Mouse (Mus musculus) thymus, adult 2 months (tissue): ENCODE results near the gene Abcb1b. TPM values are rescaled to one million over a fixed set of nuclear protein-coding genes. Genes with fewer than 3 reads are reported as not detected.

ENCODE experiments used
- DNase-seq: peaks from one replicate; pipeline ENCODE4 v3.0.0; 2021
- H3K27ac ChIP-seq: fragments of 200-500 bp; 2 replicates; pipeline ENCODE4 v1.5.1; 2012; ENCODE audit warnings: low read length, control low read depth; ENCODE audit not compliant: control insufficient read depth, insufficient read depth
- H3K27me3 ChIP-seq: fragments of 200-500 bp; 2 replicates; pipeline ENCODE4 v1.6.1; 2012; ENCODE audit warnings: mild to moderate bottlenecking, low read length, moderate library complexity, mixed read lengths; ENCODE audit not compliant: control insufficient read depth, insufficient read depth
- H3K36me3 ChIP-seq: fragments of 200-500 bp; 2 replicates; pipeline ENCODE4 v1.6.1; 2012; ENCODE audit warnings: mild to moderate bottlenecking, low read length, moderate library complexity; ENCODE audit not compliant: control insufficient read depth, insufficient read depth
- H3K4me1 ChIP-seq: fragments of 200-500 bp; replicated peaks from 2 replicates; pipeline ENCODE4 v1.6.1; 2012; ENCODE audit warnings: low read length; ENCODE audit not compliant: control insufficient read depth, insufficient read depth
- H3K4me3 ChIP-seq: fragments of 200-500 bp; 2 replicates; pipeline ENCODE4 v1.5.1; 2012; ENCODE audit warnings: mild to moderate bottlenecking, low read length, control low read depth, moderate library complexity; ENCODE audit not compliant: control insufficient read depth, insufficient read depth
- CTCF ChIP-seq: fragments of 200-500 bp; IDR thresholded peaks from 2 replicates; pipeline ENCODE4 v1.5.1; 2012; ENCODE audit warnings: mild to moderate bottlenecking, control low read depth, low read length, moderate library complexity, borderline replicate concordance; ENCODE audit not compliant: control insufficient read depth, poor library complexity, insufficient read depth; ENCODE audit errors: extremely low read depth
- POLR2A ChIP-seq: fragments of 200-500 bp; IDR thresholded peaks from 2 replicates; pipeline ENCODE4 v1.6.1; 2012; ENCODE audit warnings: mild to moderate bottlenecking, low read length, control low read depth, moderate library complexity; ENCODE audit not compliant: control insufficient read depth, poor library complexity, insufficient read depth; ENCODE audit errors: extremely low read depth
- WGBS: fragments of 180-500 bp; shearing (Covaris S2); methylation state at CpG from one replicate; pipeline ENCODE4 v1.1.7; 2018; 5-methylcytosine and 5-hydroxymethylcytosine counted together
- polyA plus RNA-seq: library from polyadenylated mRNA; depleted of rRNA; stranded (reverse); fragments of >200 nt; gene quantifications from 2 replicates; pipeline ENCODE4 v1.2.3, GENCODE M21; 2012; rRNA removed

Gene Abcb1b
- polyA plus RNA-seq, 1 experiment, result 3.1 TPM

DNA sequence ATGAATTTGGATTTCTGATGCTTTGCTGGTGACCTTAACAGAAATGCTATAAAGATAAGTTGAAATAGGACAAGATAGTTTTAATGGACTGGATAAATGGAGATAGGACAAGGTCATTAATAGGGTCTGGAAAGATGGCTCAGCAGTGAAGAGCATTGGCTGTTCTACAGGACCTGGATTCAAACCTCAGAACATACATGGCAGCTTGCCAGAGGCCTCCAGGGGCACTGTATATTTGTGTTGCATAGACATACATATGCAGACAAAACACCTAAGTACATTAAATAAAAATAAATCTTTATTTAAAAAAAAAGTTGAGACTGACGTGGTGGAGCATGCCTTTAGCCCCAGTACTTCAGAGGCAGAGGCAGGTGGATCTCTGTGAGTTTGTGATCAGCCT is 103.1 kb downstream of the Abcb1b start:
- H3K27ac ChIP-seq, result no peak overlapping the region
- 93% methylated on average over 1 of the region's 1 CpGs for WGBS
- TF ChIP-seq CTCF, result no peak
- no peak for TF ChIP-seq POLR2A

DNA sequence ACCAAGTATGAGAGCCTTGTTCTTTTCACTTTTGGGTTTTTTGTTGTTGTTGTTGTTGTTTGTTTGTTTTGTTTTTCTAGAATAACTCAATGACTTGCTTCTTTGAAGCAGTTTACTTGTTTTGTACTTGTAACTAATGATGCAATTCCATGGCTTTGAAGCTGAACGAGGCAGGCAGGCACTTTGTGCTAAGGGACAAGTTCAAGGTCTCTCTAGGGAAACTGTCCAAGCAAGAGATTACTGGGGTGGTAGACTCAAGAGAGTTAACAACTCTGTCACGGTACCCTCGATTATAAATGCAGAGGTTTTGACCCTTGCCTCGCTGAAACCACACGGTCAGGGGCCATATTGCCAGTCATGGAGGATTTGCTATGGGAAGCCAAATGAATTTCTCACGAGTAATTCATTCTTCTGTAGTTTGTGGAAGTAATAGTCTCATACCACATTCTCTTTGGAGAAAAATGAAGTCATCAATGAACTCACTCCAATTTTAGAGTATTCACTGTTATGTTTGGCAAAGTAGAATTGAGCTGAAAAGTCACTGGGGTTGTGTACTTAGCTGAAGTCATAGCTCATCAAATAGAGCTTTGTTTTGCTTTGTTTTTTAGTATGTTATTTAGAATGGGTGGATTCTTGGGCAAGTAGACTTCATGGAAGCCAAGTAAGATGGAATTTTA is 104.3 kb downstream of the Abcb1b start:
- no peaks in the 10 kb centered on the region for H3K27me3 ChIP-seq
- no peak overlapping the region for H3K4me3 ChIP-seq
- no peak for TF ChIP-seq CTCF
- no peak for TF ChIP-seq POLR2A
- 93% methylated on average over 6 of the region's 6 CpGs for WGBS
- no peak for DNase-seq
- no peak overlapping the region for H3K27ac ChIP-seq
- H3K4me1 ChIP-seq, result no peaks in the 10 kb centered on the region
- no peaks in the 10 kb centered on the region for H3K36me3 ChIP-seq

More for the DNA sequence above, 103.1 kb downstream of the Abcb1b start:
- H3K4me1 ChIP-seq, result no peaks in the 10 kb centered on the region
- H3K36me3 ChIP-seq, result no peaks in the 10 kb centered on the region
- no peak for DNase-seq
- no peaks in the 10 kb centered on the region for H3K27me3 ChIP-seq
- H3K4me3 ChIP-seq, result no peak overlapping the region

DNA sequence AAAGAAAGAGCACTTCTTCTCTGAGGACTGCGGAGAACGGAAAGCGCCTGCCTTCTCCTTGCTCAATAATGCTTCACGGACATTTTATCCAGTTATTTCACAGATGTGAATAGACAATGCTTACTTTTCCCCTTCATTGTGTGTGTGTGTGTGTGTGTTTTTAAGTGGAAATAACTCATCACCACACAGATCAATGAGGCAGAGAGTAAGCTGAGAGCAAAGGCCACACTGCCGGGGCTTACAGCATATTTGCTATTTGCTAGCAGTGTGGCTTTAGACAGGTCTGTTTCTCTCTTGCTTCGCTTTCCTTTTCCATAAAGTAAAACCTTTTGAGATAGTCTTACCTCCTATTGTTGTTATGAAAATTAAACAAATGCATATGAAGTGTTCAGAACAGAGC is 106.6 kb downstream of the Abcb1b start:
- no peaks in the 10 kb centered on the region for H3K4me1 ChIP-seq
- no peak overlapping the region for H3K4me3 ChIP-seq
- DNase-seq, result no peak
- H3K27me3 ChIP-seq, result no peaks in the 10 kb centered on the region
- no peak overlapping the region for H3K27ac ChIP-seq
- H3K36me3 ChIP-seq, result no peaks in the 10 kb centered on the region
- 95% methylated on average over 6 of the region's 6 CpGs for WGBS
- TF ChIP-seq CTCF, result no peak
- TF ChIP-seq POLR2A, result no peak

DNA sequence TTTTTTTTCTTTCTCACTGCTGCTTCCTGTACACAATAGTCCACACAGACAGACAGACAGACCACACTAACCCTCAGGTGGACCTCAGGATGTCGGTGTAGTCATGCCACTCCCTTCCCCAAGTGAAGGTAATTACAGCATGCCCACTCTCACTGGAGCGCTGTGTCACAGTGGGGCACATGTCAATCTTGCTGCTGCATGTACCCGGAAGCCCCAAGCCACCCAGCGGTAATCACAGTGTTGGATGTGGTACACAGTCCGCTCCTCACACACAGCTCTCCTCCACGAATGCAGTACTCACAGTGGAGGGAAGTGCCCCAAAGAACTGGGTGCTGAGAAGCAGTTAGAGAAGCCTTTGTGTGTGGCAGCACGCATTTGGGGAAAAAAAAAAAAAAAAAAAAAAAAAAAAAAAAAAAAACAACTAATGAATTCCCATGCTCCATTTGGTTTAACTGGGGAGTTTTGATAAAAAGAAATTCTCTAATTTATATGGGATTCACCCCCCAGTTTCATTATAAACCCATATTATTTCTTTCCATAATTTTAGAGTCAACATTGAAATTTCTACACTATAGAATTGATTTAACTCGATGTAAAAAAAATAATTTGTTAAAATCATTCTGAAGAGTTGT is 113.7 kb downstream of the Abcb1b start:
- TF ChIP-seq CTCF (no peak), POLR2A (no peak)
- H3K27me3 ChIP-seq, result no peaks in the 10 kb centered on the region
- peak; percentile 51 for DNase-seq
- H3K36me3 ChIP-seq, result no peaks in the 10 kb centered on the region
- no peak overlapping the region for H3K4me3 ChIP-seq
- H3K4me1 ChIP-seq, result no peaks in the 10 kb centered on the region
- 17% methylated on average over 8 of the region's 8 CpGs for WGBS
- no peak overlapping the region for H3K27ac ChIP-seq

Other genes starting within 250 kb of the Abcb1b start
- gene Rundc3b, start 175.2 kb upstream of the Abcb1b start, polyA plus RNA-seq, result 1.4 TPM in 2 replicates
- 1.2 and 1.4 TPM in 2 replicates for gene Abcb1a, start 138.1 kb upstream of the Abcb1b start, polyA plus RNA-seq
- 0.90 and 1.7 TPM in 2 replicates for gene Abcb4, start 95.6 kb downstream of the Abcb1b start, polyA plus RNA-seq
- 12.3 and 14.3 TPM in 2 replicates for gene Crot, start 199.2 kb downstream of the Abcb1b start, polyA plus RNA-seq